Mouse (Mus musculus): ENCODE measurements around the gene Serpine1.
A peak's percentile ranks its signal among the peaks of the same experiment; 100 is the strongest.

The Serpine1 gene

GRCm38 (mm10) chr5:137061809-137062481, 10.1 kb downstream of the Serpine1 start:
- DNase-seq (ENCODE audit: extremely low spot score, low spot score): no peak

GRCm38 (mm10) chr5:137054873-137055272, 17.2 kb downstream of the Serpine1 start:
- DNase-seq (ENCODE audit: extremely low spot score, low spot score): no peak

GRCm38 (mm10) chr5:137054299-137054698, 17.8 kb downstream of the Serpine1 start:
- DNase-seq (ENCODE audit: extremely low spot score, low spot score): no peak

DNA sequence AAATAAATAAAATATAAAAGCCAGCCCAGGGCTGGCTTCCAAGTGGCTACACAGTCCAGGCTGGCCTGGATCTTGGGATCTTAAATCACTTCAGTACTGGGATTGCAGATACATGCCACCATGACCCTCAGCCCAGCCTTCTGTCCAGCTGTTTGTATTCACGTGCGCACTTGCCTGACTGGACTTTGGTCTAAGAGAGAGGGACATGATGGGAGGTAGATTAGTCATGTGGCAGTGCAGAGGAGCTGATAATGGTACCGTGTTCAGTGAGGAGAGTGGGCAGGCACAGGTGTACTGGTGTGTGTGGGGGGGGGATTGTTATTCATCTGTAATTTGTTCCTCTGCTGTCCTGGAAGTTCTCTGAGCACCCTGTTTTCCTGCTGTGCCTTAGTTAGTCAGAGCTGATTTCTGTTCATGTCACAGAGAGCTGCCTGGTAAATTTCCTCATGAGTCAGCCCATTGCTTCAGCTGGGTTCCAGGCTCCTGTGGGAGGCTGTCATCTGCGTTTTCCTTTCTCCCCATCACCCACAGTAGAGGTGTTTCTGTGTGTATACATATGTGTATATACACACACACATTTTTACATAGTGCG, 20.1 kb downstream of the Serpine1 start:
- no peak for DNase-seq (ENCODE audit: extremely low spot score, low spot score)

GRCm38 (mm10) chr5:137051125-137051524, 20.9 kb downstream of the Serpine1 start:
- DNase-seq (ENCODE audit: extremely low spot score, low spot score): no peak

- DNase-seq (ENCODE audit: extremely low spot score, low spot score): no peak
Observed at GRCm38 (mm10) chr5:137046991-137047390, 25.1 kb downstream of the Serpine1 start.

GRCm38 (mm10) chr5:137046324-137046718, 25.7 kb downstream of the Serpine1 start:
- no peak for DNase-seq (ENCODE audit: extremely low spot score, low spot score)

DNA sequence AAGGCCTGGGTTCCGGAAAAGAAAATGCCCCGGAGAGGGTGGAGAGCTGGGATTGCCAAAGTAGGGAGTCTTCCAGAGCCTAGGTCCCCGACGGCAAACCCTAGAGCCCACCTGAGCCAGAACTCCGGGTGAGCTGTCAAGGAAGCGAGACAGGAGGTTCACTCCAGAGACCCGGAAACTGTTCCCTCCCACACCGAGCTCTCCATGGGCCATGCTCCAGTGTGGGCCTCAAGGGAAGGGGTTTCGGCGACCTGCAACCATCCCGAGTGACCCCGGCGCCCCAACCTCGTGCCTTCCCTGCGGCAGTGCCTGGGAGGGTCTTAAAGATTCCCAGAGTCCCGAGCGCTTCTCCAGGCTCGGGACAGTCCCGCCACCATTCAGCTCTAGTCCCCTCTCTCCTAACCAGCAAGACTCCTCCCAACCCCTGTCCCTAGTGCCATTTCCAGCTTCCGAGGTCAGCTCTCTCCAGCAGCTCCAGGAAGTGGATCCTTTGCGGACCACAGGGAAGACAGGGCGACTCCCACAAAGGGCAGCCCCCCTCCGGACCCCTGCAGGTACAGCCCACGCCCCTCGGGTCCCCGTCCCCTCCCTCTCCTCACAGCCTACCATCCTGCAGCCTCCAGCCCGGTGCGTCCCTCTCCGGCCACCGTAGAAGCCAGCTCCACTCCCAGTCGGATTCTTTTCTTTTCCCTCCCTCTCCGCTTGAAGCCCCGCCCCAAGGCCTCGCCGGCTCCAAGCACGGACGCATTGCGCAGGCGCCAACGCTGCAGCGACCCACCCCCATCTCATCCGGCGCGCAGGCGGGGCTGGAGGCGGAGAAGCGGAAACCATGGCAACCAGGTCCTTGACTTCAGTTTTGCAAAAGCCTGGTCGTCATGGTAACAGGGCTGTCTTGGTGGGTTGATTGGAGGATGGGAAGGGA, 26.4 kb downstream of the Serpine1 start, which contains the start of gene Ap1s1:
Gene Ap1s1, minus strand, starts transcription at position 734 of the 922 bp plus-strand sequence.
- DNase-seq (ENCODE audit: extremely low spot score, low spot score): peak; percentile 99

DNA sequence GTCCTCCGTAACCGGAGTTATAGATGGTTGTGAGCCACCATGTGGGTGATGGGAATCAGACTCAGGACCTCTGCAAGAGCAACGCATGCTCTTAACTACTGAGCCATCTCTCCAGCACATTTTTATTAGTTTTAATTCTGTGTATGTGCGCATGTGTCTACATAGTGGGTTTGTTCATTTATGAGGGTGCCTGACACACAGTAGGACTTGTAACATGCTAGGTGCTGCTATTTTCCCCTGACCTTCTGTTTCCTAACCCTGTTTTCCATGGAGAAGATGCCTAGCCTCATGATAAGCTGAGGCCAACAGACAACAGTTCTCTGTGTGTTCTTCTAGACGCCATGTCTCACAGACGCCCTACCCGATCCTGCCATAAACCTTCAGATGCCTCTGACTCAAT, 28.1 kb downstream of the Serpine1 start:
- DNase-seq (ENCODE audit: extremely low spot score, low spot score): no peak

- DNase-seq (ENCODE audit: extremely low spot score, low spot score): no peak
Observed at GRCm38 (mm10) chr5:137041442-137041841, 30.6 kb downstream of the Serpine1 start.

- no peak for DNase-seq (ENCODE audit: extremely low spot score, low spot score)
Observed at GRCm38 (mm10) chr5:137039453-137039852, 32.6 kb downstream of the Serpine1 start.

- DNase-seq (ENCODE audit: extremely low spot score, low spot score): no peak
Observed at GRCm38 (mm10) chr5:137036211-137036610, 35.9 kb downstream of the Serpine1 start.

DNA sequence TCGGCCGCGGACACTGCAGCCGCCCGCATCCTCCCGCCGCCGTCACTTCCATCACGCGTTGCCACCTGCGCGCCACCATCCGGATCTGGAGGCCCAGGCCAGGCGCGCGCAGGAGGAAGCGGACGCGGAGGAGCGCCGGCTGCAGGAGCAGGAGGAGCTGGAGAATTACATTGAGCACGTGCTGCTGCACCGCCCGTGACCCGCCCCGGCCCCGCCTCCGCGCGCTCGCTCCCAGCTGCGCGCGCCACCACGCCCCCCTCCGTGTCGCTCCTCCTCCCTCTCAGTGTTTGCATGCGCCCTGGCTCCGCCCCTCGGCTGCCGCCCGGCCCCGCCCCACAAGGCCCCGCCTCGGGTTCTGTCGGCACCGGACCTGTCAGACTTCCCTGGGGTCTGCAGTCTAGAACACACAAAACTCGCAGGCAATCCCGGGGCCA, 39.4 kb downstream of the Serpine1 start:
- DNase-seq (ENCODE audit: extremely low spot score, low spot score): peak; percentile 93

- DNase-seq (ENCODE audit: extremely low spot score, low spot score): peak; percentile 49
Observed at GRCm38 (mm10) chr5:137032033-137032421, 40.0 kb downstream of the Serpine1 start.

- peak; percentile 19 for DNase-seq (ENCODE audit: extremely low spot score, low spot score)
Observed at GRCm38 (mm10) chr5:137031076-137032032, 40.7 kb downstream of the Serpine1 start.

GRCm38 (mm10) chr5:137030416-137030810, 41.7 kb downstream of the Serpine1 start:
- no peak for DNase-seq (ENCODE audit: extremely low spot score, low spot score)

- DNase-seq (ENCODE audit: extremely low spot score, low spot score): peak; percentile 99
Observed at GRCm38 (mm10) chr5:137029643-137030415, 42.2 kb downstream of the Serpine1 start.

DNA sequence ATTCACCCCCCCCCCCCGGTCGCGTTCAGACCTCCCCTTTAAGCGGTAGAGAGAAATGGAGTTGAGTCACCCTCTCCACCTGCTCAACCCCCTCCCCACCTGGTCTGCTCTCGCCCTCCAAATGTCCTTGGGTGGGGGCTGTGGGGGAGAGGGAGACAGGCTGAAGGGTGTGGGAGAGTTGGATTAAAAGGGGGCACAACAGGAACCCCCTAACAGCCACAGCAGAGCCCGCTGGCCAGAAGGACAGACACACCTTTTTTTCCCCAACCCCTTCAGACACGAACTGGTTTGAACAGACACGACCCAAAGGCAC, 42.8 kb downstream of the Serpine1 start:
- DNase-seq (ENCODE audit: extremely low spot score, low spot score): no peak

GRCm38 (mm10) chr5:137028561-137029272, 43.4 kb downstream of the Serpine1 start:
- no peak for DNase-seq (ENCODE audit: extremely low spot score, low spot score)

- DNase-seq (ENCODE audit: extremely low spot score, low spot score): no peak
Observed at GRCm38 (mm10) chr5:137026092-137026491, 46.0 kb downstream of the Serpine1 start, which contains the start of gene Vgf. TSS of gene Vgf (plus strand) at chr5:137026392.
